Mouse (Mus musculus) C2C12 (cell line): ENCODE measurements around the gene Rhoc. TPM values are rescaled to one million over a fixed set of nuclear protein-coding genes. Genes with fewer than 3 reads are reported as not detected.

ENCODE experiments used
- H3K27me3 ChIP-seq: one replicate; pipeline ENCODE4 v1.6.1; 2011; ENCODE audit not compliant: control insufficient read depth, insufficient read depth, insufficient read length
- H3K36me3 ChIP-seq: one replicate; pipeline ENCODE4 v1.6.1; 2011; ENCODE audit not compliant: control insufficient read depth, insufficient read depth
- H3K4me3 ChIP-seq: one replicate; pipeline ENCODE4 v1.5.1; 2011; ENCODE audit warnings: mild to moderate bottlenecking, control low read depth; ENCODE audit not compliant: poor library complexity, insufficient read depth, severe bottlenecking
- H3K79me2 ChIP-seq: one replicate; pipeline ENCODE4 v1.6.1; 2011; ENCODE audit not compliant: control insufficient read depth, insufficient read depth
- H3K79me3 ChIP-seq: one replicate; pipeline ENCODE4 v1.6.1; 2011; ENCODE audit warnings: low read depth, control low read depth
- H3ac ChIP-seq: one replicate; pipeline ENCODE3; 2011; ENCODE audit warnings: low read depth; ENCODE audit not compliant: control insufficient read depth, insufficient read length
- CEBPB ChIP-seq: IDR thresholded peaks from one replicate; pipeline ENCODE4 v1.6.1; 2011; ENCODE audit warnings: low read depth, mild to moderate bottlenecking, control low read depth, moderate library complexity
- CTCF ChIP-seq: IDR thresholded peaks from one replicate; pipeline ENCODE4 v1.5.1; 2011; ENCODE audit not compliant: control insufficient read depth, insufficient read depth, insufficient read length
- FOSL1 ChIP-seq: IDR thresholded peaks from one replicate; pipeline ENCODE4 v1.8.0; 2011; ENCODE audit warnings: mild to moderate bottlenecking, low read length; ENCODE audit not compliant: poor library complexity, insufficient read depth, severe bottlenecking
- MAX ChIP-seq: IDR thresholded peaks from one replicate; pipeline ENCODE4 v1.6.1; 2011; ENCODE audit warnings: mild to moderate bottlenecking, control low read depth
- MYOD1 ChIP-seq: IDR thresholded peaks from one replicate; pipeline ENCODE4 v1.6.1; 2011; ENCODE audit warnings: low read depth; ENCODE audit not compliant: control insufficient read depth, insufficient read length
- MYOG ChIP-seq: IDR thresholded peaks from one replicate; pipeline ENCODE4 v1.6.1; 2011; ENCODE audit not compliant: control insufficient read depth, insufficient read length; ENCODE audit errors: extremely low read depth
- USF1 ChIP-seq: IDR thresholded peaks from one replicate; pipeline ENCODE4 v1.6.1; 2011; ENCODE audit warnings: low read depth, mild to moderate bottlenecking, control low read depth, moderate library complexity
- polyA plus RNA-seq: library from polyadenylated mRNA; unstranded; fragments of >200 nt; fragmentation: generic; extraction: Trizol; gene quantifications from one replicate; pipeline ENCODE4 v1.2.1, GENCODE M21; 2012; ENCODE audit warnings: missing spikeins

The Rhoc gene
- polyA plus RNA-seq, 1 experiment: 485 TPM

GRCm38 (mm10) chr3:104770035-104770434 is 18.1 kb upstream of the Rhoc start:
- Histone ChIP-seq H3K79me3 (no peaks in the 10 kb centered on the region), H3K4me3 (no peak overlapping the region), H3K36me3 (no peaks in the 10 kb centered on the region), H3K79me2 (no peaks in the 10 kb centered on the region), H3ac (no peak overlapping the region), H3K27me3 (no peaks in the 10 kb centered on the region)
- TF ChIP-seq MAX (no peak), CTCF (peak; percentile 27), MYOD1 (no peak)

- H3ac ChIP-seq: no peak overlapping the region
- no peaks in the 10 kb centered on the region for H3K36me3 ChIP-seq
- H3K4me3 ChIP-seq: no peak overlapping the region
- H3K79me3 ChIP-seq: no peaks in the 10 kb centered on the region
- H3K79me2 ChIP-seq: no peaks in the 10 kb centered on the region
- H3K27me3 ChIP-seq: no peaks in the 10 kb centered on the region
- no peak for TF ChIP-seq FOSL1
- TF ChIP-seq MYOD1: no peak
- no peak for TF ChIP-seq CEBPB
- no peak for TF ChIP-seq CTCF
- TF ChIP-seq USF1: no peak
- no peak for TF ChIP-seq MAX
- no peak for TF ChIP-seq MYOG
Measured at GRCm38 (mm10) chr3:104770918-104771317, 17.3 kb upstream of the Rhoc start.

GRCm38 (mm10) chr3:104771460-104771859 is 16.7 kb upstream of the Rhoc start:
- Histone ChIP-seq H3K4me3 (no peak overlapping the region), H3K79me3 (no peaks in the 10 kb centered on the region), H3K27me3 (peaks cover 3% of the 10 kb centered on the region), H3K79me2 (no peaks in the 10 kb centered on the region), H3K36me3 (no peaks in the 10 kb centered on the region), H3ac (no peak overlapping the region)
- TF ChIP-seq MAX: no peak
- TF ChIP-seq USF1: no peak
- no peak for TF ChIP-seq MYOG
- TF ChIP-seq FOSL1: no peak
- TF ChIP-seq MYOD1: no peak
- TF ChIP-seq CEBPB: no peak
- no peak for TF ChIP-seq CTCF

- no peak overlapping the region for H3ac ChIP-seq
- no peaks in the 10 kb centered on the region for H3K79me2 ChIP-seq
- peaks cover 12% of the 10 kb centered on the region for H3K27me3 ChIP-seq
- no peak for TF ChIP-seq MAX
- no peak for TF ChIP-seq USF1
- no peak for TF ChIP-seq CEBPB
- no peak for TF ChIP-seq CTCF
- no peak for TF ChIP-seq FOSL1
- TF ChIP-seq MYOG: no peak
- no peak for TF ChIP-seq MYOD1
- H3K36me3 ChIP-seq: no peaks in the 10 kb centered on the region
- no peak overlapping the region for H3K4me3 ChIP-seq
- H3K79me3 ChIP-seq: no peaks in the 10 kb centered on the region
Measured at GRCm38 (mm10) chr3:104773301-104773700, 14.9 kb upstream of the Rhoc start.

- H3ac ChIP-seq: no peak overlapping the region
- peaks cover 17% of the 10 kb centered on the region for H3K27me3 ChIP-seq
- no peaks in the 10 kb centered on the region for H3K36me3 ChIP-seq
- H3K79me2 ChIP-seq: no peaks in the 10 kb centered on the region
- TF ChIP-seq CTCF: no peak
- no peak for TF ChIP-seq CEBPB
- no peak for TF ChIP-seq MYOG
- TF ChIP-seq USF1: no peak
- TF ChIP-seq FOSL1: no peak
- no peak for TF ChIP-seq MYOD1
- H3K79me3 ChIP-seq: no peaks in the 10 kb centered on the region
- no peak overlapping the region for H3K4me3 ChIP-seq
Measured at GRCm38 (mm10) chr3:104777342-104777741, 10.8 kb upstream of the Rhoc start.

- no peak overlapping the region for H3ac ChIP-seq
- H3K27me3 ChIP-seq: peaks cover 17% of the 10 kb centered on the region
- H3K4me3 ChIP-seq: no peak overlapping the region
- no peaks in the 10 kb centered on the region for H3K36me3 ChIP-seq
- peak; percentile 82 for TF ChIP-seq CTCF
- no peak for TF ChIP-seq MYOG
- TF ChIP-seq FOSL1: no peak
- TF ChIP-seq MYOD1: no peak
- TF ChIP-seq MAX: no peak
- H3K79me3 ChIP-seq: no peaks in the 10 kb centered on the region
- no peaks in the 10 kb centered on the region for H3K79me2 ChIP-seq
Measured at GRCm38 (mm10) chr3:104779949-104780348, 8.2 kb upstream of the Rhoc start.
